Mouse (Mus musculus): ENCODE data around the gene Morn3.

GRCm38 (mm10) chr5:123040796-123041195, 6.0 kb downstream of the Morn3 start:
- no peak for TF ChIP-seq POLR2A (IDR thresholded peaks at IDR 0.05; ENCODE audit: borderline replicate concordance, insufficient read depth, low read length)
- no peak for TF ChIP-seq CTCF (IDR thresholded peaks at IDR 0.05; ENCODE audit: borderline replicate concordance, insufficient read depth, low read depth, low read length)

All from cerebellum, adult 2 months (tissue).